In genomic region chr13:72977971-72978370, GRCm38 (mm10) we compare ENCODE assay signal across 26 mouse cellular contexts.
DNase-seq lines count a peak whose midpoint lies in the region; ATAC-seq and TF ChIP-seq lines count a peak whose summit lies in the region.
"Had no signal": no experiment of that assay in that cellular context is flagged by ENCODE, and none has a peak within 500 bp of the region (broad histone marks: within the 10 kb centered on the region; RNA-seq: fewer than 3 reads in every experiment).

No protein-coding gene starts in this region.

- no peaks in the 10 kb centered on the region for H3K9me3 ChIP-seq in heart, embryonic 10.5 days
- H3K9me3 ChIP-seq in hindbrain, embryonic 10.5 days = no peaks in the 10 kb centered on the region
- H3K9me3 ChIP-seq in hindbrain, embryonic 12.5 days (replicated peaks) = no peaks in the 10 kb centered on the region
- no peaks in the 10 kb centered on the region for H3K9me3 ChIP-seq in liver, embryonic 13.5 days (replicated peaks)
- H3K9me3 ChIP-seq in liver, embryonic 12.5 days (replicated peaks) = no peaks in the 10 kb centered on the region
- no peaks in the 10 kb centered on the region for H3K9me3 ChIP-seq in limb, embryonic 14.5 days (ENCODE audit: control insufficient read depth, low read length)
- H3K9me3 ChIP-seq: embryonic facial prominence, embryonic 12.5 days; embryonic facial prominence, embryonic 15.5 days; heart, embryonic 15.5 days; hindbrain, embryonic 15.5 days had no signal

- H3K27me3 ChIP-seq in heart, embryonic 10.5 days (ENCODE audit: insufficient read depth, poor library complexity, severe bottlenecking) = no peaks in the 10 kb centered on the region
- peaks cover 24% of the 10 kb centered on the region for H3K27me3 ChIP-seq in hindbrain, embryonic 10.5 days (ENCODE audit: insufficient read depth, poor library complexity, severe bottlenecking)
- H3K27me3 ChIP-seq in hindbrain, embryonic 12.5 days = peaks cover 5% of the 10 kb centered on the region; the same call in 1 of the 2 replicates
- H3K27me3 ChIP-seq in liver, embryonic 13.5 days = no peaks in the 10 kb centered on the region
- H3K27me3 ChIP-seq in liver, embryonic 12.5 days (replicated peaks) = no peaks in the 10 kb centered on the region
- no peaks in the 10 kb centered on the region for H3K27me3 ChIP-seq in limb, embryonic 14.5 days (ENCODE audit: control insufficient read depth, insufficient read depth, low read length)
- H3K27me3 ChIP-seq: CH12.LX; embryonic facial prominence, embryonic 12.5 days; embryonic facial prominence, embryonic 15.5 days; heart, embryonic 15.5 days; hindbrain, embryonic 15.5 days had no signal

- H3K36me3 ChIP-seq in heart, embryonic 10.5 days = no peaks in the 10 kb centered on the region
- no peaks in the 10 kb centered on the region for H3K36me3 ChIP-seq in hindbrain, embryonic 10.5 days
- no peaks in the 10 kb centered on the region for H3K36me3 ChIP-seq in hindbrain, embryonic 12.5 days
- no peaks in the 10 kb centered on the region for H3K36me3 ChIP-seq in liver, embryonic 13.5 days
- H3K36me3 ChIP-seq in liver, embryonic 12.5 days = no peaks in the 10 kb centered on the region
- H3K36me3 ChIP-seq in limb, embryonic 14.5 days (ENCODE audit: control insufficient read depth, insufficient read depth, low read length) = no peaks in the 10 kb centered on the region
- H3K36me3 ChIP-seq: embryonic facial prominence, embryonic 12.5 days; embryonic facial prominence, embryonic 15.5 days; G1E; heart, embryonic 15.5 days; hindbrain, embryonic 15.5 days had no signal

- TF ChIP-seq POLR2A in limb, embryonic 14.5 days (IDR thresholded peaks at IDR 0.05; ENCODE audit: borderline replicate concordance, extremely low read depth, insufficient read depth, insufficient read length) = no peak

- DNase-seq in heart, embryonic 10.5 days (ENCODE audit: low spot score) = peak; percentile 76
- no peak for DNase-seq in heart, postnatal 4 days
- DNase-seq in hindbrain, embryonic 10.5 days (ENCODE audit: low spot score) = no peak
- peak; percentile 6 for DNase-seq in liver, embryonic 13.5 days
- DNase-seq in limb, embryonic 14.5 days (ENCODE audit: low spot score) = peak; percentile 4
- DNase-seq: adrenal gland, adult 2 months; adrenal gland, postnatal 14 days; B cell, adult 2 months; cerebellum, adult 11 months; cerebellum, adult 2 months; cerebellum, adult 9-11 months; cerebellum, postnatal 25 days; forebrain, postnatal 0 days; gastrocnemius, postnatal 36 days; heart, postnatal 14 days had no signal

- no peak overlapping the region for H3K9ac ChIP-seq in hindbrain, embryonic 12.5 days
- H3K9ac ChIP-seq in liver, embryonic 13.5 days = no peak overlapping the region
- H3K9ac ChIP-seq in liver, embryonic 12.5 days = no peak overlapping the region
- H3K9ac ChIP-seq in limb, embryonic 14.5 days (ENCODE audit: low read depth, low read length, severe bottlenecking) = no peak overlapping the region
- H3K9ac ChIP-seq: embryonic facial prominence, embryonic 12.5 days; embryonic facial prominence, embryonic 15.5 days; forebrain, postnatal 0 days; heart, embryonic 15.5 days; hindbrain, embryonic 15.5 days had no signal

- H3K4me2 ChIP-seq in hindbrain, embryonic 12.5 days (replicated peaks) = no peak overlapping the region
- H3K4me2 ChIP-seq in liver, embryonic 13.5 days = no peak overlapping the region
- H3K4me2 ChIP-seq in liver, embryonic 12.5 days = no peak overlapping the region
- H3K4me2 ChIP-seq in limb, embryonic 14.5 days (replicated peaks; ENCODE audit: low read depth, low read length, severe bottlenecking) = no peak overlapping the region
- H3K4me2 ChIP-seq: embryonic facial prominence, embryonic 12.5 days; embryonic facial prominence, embryonic 15.5 days; heart, embryonic 15.5 days; hindbrain, embryonic 15.5 days had no signal

- 66% methylated on average over 3 of the region's 3 CpGs for WGBS in heart, embryonic 10.5 days
- WGBS in hindbrain, embryonic 10.5 days = 78% methylated on average over 3 of the region's 3 CpGs
- 75% methylated on average over 3 of the region's 3 CpGs for WGBS in hindbrain, embryonic 12.5 days
- 41% methylated on average over 3 of the region's 3 CpGs for WGBS in liver, embryonic 13.5 days (ENCODE audit: insufficient replicate concordance)
- 51% methylated on average over 3 of the region's 3 CpGs for WGBS in liver, embryonic 12.5 days (ENCODE audit: insufficient replicate concordance)
- WGBS in limb, embryonic 14.5 days = 77% methylated on average over 3 of the region's 3 CpGs

- H3K27ac ChIP-seq in heart, embryonic 10.5 days = peak overlapping the region; percentile 59; the same call in 1 of the 2 replicates
- peak overlapping the region; percentile 53; the same call in 1 of the 2 replicates for H3K27ac ChIP-seq in hindbrain, embryonic 10.5 days
- no peak overlapping the region for H3K27ac ChIP-seq in hindbrain, embryonic 12.5 days
- H3K27ac ChIP-seq in liver, embryonic 13.5 days = no peak overlapping the region
- no peak overlapping the region; the same call in 1 of the 2 replicates for H3K27ac ChIP-seq in liver, embryonic 12.5 days
- no peak overlapping the region for H3K27ac ChIP-seq in limb, embryonic 14.5 days (replicated peaks; ENCODE audit: low read depth, low read length)
- H3K27ac ChIP-seq: embryonic facial prominence, embryonic 12.5 days; embryonic facial prominence, embryonic 15.5 days; heart, embryonic 15.5 days; hindbrain, embryonic 15.5 days had no signal

- no peak for ATAC-seq in hindbrain, embryonic 12.5 days (ENCODE audit: low FRiP score)
- ATAC-seq in liver, embryonic 13.5 days (ENCODE audit: low read depth) = no peak
- ATAC-seq in liver, embryonic 12.5 days = no peak
- no peak for ATAC-seq in limb, embryonic 14.5 days (ENCODE audit: low FRiP score, low read depth)
- no peak for ATAC-seq in frontal cortex, adult (ENCODE audit: low TSS enrichment)
- ATAC-seq: forebrain, embryonic 14.5 days; forebrain, postnatal 0 days; intestine, postnatal 0 days had no signal

- no peak overlapping the region for H3K4me3 ChIP-seq in heart, embryonic 10.5 days
- H3K4me3 ChIP-seq in hindbrain, embryonic 10.5 days = no peak overlapping the region
- H3K4me3 ChIP-seq in hindbrain, embryonic 12.5 days = no peak overlapping the region
- no peak overlapping the region for H3K4me3 ChIP-seq in liver, embryonic 13.5 days (replicated peaks)
- H3K4me3 ChIP-seq in liver, embryonic 12.5 days = no peak overlapping the region
- H3K4me3 ChIP-seq in limb, embryonic 14.5 days (replicated peaks; ENCODE audit: low read length) = no peak overlapping the region
- H3K4me3 ChIP-seq: embryonic facial prominence, embryonic 12.5 days; embryonic facial prominence, embryonic 15.5 days; heart, embryonic 15.5 days; hindbrain, embryonic 15.5 days had no signal

- peaks cover 8% of the 10 kb centered on the region; the same call in 1 of the 2 replicates for H3K4me1 ChIP-seq in heart, embryonic 10.5 days
- no peaks in the 10 kb centered on the region for H3K4me1 ChIP-seq in hindbrain, embryonic 10.5 days (replicated peaks)
- no peaks in the 10 kb centered on the region for H3K4me1 ChIP-seq in hindbrain, embryonic 12.5 days
- H3K4me1 ChIP-seq in liver, embryonic 13.5 days (replicated peaks) = no peaks in the 10 kb centered on the region
- no peaks in the 10 kb centered on the region for H3K4me1 ChIP-seq in liver, embryonic 12.5 days
- no peaks in the 10 kb centered on the region for H3K4me1 ChIP-seq in limb, embryonic 14.5 days (ENCODE audit: control insufficient read depth, insufficient read depth, low read length)
- H3K4me1 ChIP-seq: embryonic facial prominence, embryonic 12.5 days; embryonic facial prominence, embryonic 15.5 days; heart, embryonic 15.5 days; hindbrain, embryonic 15.5 days had no signal

Comparison
In these comparisons a context has a peak if more than half of its experiments do, and no peak if none do; other contexts are left out.
1. DNase-seq: peak in heart, embryonic 10.5 days (single experiment), liver, embryonic 13.5 days (single experiment) and limb, embryonic 14.5 days (single experiment); none in heart, postnatal 4 days (single experiment) and hindbrain, embryonic 10.5 days (single experiment).
2. H3K27ac ChIP-seq: peak in heart, embryonic 10.5 days (single experiment) and hindbrain, embryonic 10.5 days (single experiment); none in hindbrain, embryonic 12.5 days (single experiment), liver, embryonic 13.5 days (single experiment), liver, embryonic 12.5 days (single experiment) and limb, embryonic 14.5 days (single experiment).